Mouse (Mus musculus) megakaryocyte, embryonic 14.5 days (primary cell): ENCODE measurements around the gene Mrpl14. TPM values are rescaled to one million over a fixed set of nuclear protein-coding genes. Genes with fewer than 3 reads are reported as not detected.

Source experiments
- H3K27me3 ChIP-seq: replicated peaks from 2 replicates; pipeline ENCODE3; 2012; ENCODE audit warnings: inconsistent platforms
- H3K36me3 ChIP-seq: replicated peaks from 2 replicates; pipeline ENCODE3; 2012; ENCODE audit warnings: low read length, inconsistent platforms, mixed read lengths
- H3K4me1 ChIP-seq: 2 replicates; pipeline ENCODE4 v1.6.1; 2012; ENCODE audit warnings: inconsistent platforms
- H3K4me3 ChIP-seq: replicated peaks from 2 replicates; pipeline ENCODE3; 2012; ENCODE audit warnings: moderate library complexity, mild to moderate bottlenecking, inconsistent platforms
- H3K9me3 ChIP-seq: 2 replicates; pipeline ENCODE4 v1.6.1; 2012; ENCODE audit warnings: inconsistent platforms
- FLI1 ChIP-seq: IDR thresholded peaks from 2 replicates; pipeline ENCODE4 v1.6.1; 2012; ENCODE audit warnings: low read length, inconsistent platforms, mixed read lengths
- GATA1 ChIP-seq: IDR thresholded peaks from 3 replicates; pipeline ENCODE4 v1.6.1; 2012; ENCODE audit warnings: mixed read lengths, low read length, inconsistent platforms, borderline replicate concordance
- polyA plus RNA-seq: library from polyadenylated mRNA; stranded (reverse); fragments of >175 nt; gene quantifications from 2 replicates; pipeline ENCODE4 v1.2.3, GENCODE M21; 2012; ENCODE audit warnings: low replicate concordance; ENCODE audit not compliant: insufficient read depth

Gene Mrpl14
- polyA plus RNA-seq, 1 experiment = 372 TPM

DNA sequence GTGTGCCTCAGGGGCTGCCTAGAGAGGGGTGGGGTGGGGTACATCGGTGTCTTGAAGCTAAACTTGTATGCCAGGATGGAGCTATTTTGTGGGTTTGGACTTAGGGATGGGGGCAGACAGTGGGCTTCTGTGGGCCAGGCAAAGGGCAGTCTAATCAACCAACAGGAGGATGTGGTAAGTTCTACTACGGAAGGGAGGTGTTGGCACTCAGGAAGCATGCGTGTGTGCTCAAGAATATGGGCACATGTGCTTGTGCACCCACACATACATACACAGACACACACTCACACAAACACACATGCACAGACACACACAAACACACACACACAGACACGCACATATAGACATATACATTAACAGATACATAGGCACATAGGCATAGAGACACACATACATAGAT, 61.2 kb downstream of the Mrpl14 start:
- Histone ChIP-seq H3K4me3 (peak overlapping the region; percentile 79), H3K9me3 (no peaks in the 10 kb centered on the region), H3K27me3 (no peaks in the 10 kb centered on the region), H3K4me1 (peaks cover 91% of the 10 kb centered on the region), H3K36me3 (peaks cover 2% of the 10 kb centered on the region)
- no peak for TF ChIP-seq GATA1
- no peak for TF ChIP-seq FLI1

Other genes with a start within 250 kb of the Mrpl14 start
- gene Spats1, start 210.9 kb upstream of the Mrpl14 start, polyA plus RNA-seq = 0.34 TPM in 1 of 2 replicates, not detected in the other
- gene Aars2, start 179.5 kb upstream of the Mrpl14 start, polyA plus RNA-seq = 12.6 and 19.9 TPM in 2 replicates
- 0.12 TPM in 1 of 2 replicates, not detected in the other for gene Tcte1, start 162.9 kb upstream of the Mrpl14 start, polyA plus RNA-seq
- gene Tmem151b, start 136.6 kb upstream of the Mrpl14 start, polyA plus RNA-seq = 0.93 and 1.1 TPM in 2 replicates
- gene Nfkbie, start 130.6 kb upstream of the Mrpl14 start, polyA plus RNA-seq = 9.1 and 12.3 TPM in 2 replicates
- gene Slc35b2, start 122.4 kb upstream of the Mrpl14 start, polyA plus RNA-seq = 24.8 and 30.6 TPM in 2 replicates
- 292 and 435 TPM in 2 replicates for gene Hsp90ab1, start 113.1 kb upstream of the Mrpl14 start, polyA plus RNA-seq
- gene Slc29a1, start 86.7 kb upstream of the Mrpl14 start, polyA plus RNA-seq = 24.7 TPM in 1 of 2 replicates, not detected in the other
- gene Mymx, start 84.2 kb upstream of the Mrpl14 start, polyA plus RNA-seq = not detected in 2 replicates
- gene Capn11, start 27.0 kb upstream of the Mrpl14 start, polyA plus RNA-seq = not detected in 2 replicates
- 22.7 and 26.5 TPM in 2 replicates for gene Tmem63b, start 583 bp downstream of the Mrpl14 start, polyA plus RNA-seq
- gene 1600014C23Rik, start 47.5 kb downstream of the Mrpl14 start, polyA plus RNA-seq = 1.3 TPM in 1 of 2 replicates, not detected in the other